Mouse (Mus musculus): Measurements from ENCODE around the gene St6galnac3. TPM values are rescaled to one million over a fixed set of nuclear protein-coding genes. Genes with fewer than 3 reads are reported as not detected.
"Not testable (repeated sequence)": the region's sequence is repeated elsewhere in the genome, so short reads cannot be mapped to it uniquely, and the experiment has no call there.

St6galnac3 gene
- 1.4 and 2.3 TPM in 2 replicates for polyA plus RNA-seq (2012; rRNA removed)

DNA sequence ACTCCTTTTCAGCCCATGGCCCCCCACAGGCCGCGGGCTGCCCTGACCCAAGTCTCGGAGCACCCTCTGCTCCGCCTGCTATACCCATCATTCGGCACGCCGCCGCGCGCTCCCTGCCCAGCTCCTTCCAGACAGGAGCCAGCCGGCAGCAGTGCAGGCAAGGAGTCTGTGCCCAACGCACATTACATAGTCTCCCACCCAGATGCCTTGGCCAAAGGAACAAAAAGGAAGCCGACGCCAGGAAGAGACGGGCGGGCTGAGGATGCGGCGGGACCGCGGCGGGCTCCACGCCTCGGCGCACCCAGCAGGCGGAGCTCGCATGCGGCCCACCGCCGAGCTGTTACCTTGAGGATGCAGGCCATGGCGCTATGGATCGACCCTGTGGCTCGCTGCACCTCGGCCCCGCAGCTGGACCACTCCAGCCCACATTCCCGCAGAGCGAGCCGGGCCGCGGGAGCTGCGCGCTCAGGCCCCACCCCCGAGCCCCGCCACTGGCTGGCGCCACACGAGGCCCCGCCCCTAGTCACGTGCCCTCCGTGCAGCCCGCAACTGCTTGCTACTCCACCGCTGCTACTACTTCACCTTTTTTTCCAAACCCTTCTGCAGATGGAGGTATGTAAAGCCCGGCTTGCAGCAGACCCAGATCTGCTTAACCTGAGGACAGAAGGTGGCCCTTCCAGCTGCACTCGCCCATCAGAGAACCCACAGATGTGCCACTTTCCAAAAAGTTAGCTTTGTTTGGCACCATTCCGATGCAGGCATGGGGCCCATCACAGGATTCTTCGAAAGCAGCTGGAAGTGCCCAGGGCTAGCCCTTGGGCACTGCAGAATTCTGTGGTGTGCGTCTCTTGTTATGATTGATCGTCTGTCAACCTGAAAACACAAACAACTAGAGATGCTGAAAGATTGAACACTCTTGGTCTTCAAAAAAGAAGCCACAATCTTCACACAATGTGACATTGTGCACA is at the start of gene St6galnac3:
Gene St6galnac3, minus strand, starts transcription at position 474 of the 968 bp plus-strand sequence.
- DNase-seq (ENCODE audit: low read depth) = no peak

DNA sequence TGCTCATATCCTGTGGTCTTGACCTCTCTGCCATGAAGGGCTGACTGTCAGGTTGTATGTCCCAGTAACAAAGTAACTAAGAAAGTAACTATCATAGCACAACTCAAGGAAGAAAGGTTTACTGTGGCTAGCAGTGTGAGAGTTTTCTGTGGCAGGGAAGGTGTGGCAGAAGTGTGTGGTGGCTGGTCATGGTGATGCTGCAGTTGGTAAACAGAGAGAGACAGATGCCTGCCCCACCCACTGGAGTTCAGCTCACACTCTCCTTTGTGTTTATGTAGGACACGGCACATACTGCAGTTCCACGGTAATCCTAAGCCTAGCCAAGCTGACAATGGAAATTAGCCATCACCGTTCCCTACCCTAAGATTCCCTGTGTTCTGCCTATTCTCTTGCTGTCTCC is 49.6 kb upstream of the St6galnac3 start:
- no peak for DNase-seq (ENCODE audit: low read depth)

DNA sequence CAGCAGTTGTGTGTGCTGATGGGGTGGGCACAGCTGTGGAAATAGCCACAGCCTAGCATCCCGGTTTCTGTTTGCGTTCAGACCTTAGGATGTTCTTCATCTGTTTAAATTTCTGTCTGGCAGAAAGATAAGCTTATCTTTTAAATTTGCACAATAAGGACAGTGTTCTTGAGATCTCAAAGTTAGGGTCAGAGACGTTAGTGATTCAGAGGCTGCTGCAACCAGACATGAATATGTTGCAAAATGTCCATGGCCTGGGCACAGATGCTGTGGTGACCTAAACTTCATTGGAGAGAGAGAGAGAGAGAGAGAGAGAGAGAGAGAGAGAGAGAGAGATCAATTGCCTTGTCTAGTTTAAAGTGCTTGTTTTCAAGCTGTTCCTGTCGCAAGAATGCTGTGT is 46.5 kb upstream of the St6galnac3 start:
- DNase-seq (ENCODE audit: low read depth) = no peak

DNA sequence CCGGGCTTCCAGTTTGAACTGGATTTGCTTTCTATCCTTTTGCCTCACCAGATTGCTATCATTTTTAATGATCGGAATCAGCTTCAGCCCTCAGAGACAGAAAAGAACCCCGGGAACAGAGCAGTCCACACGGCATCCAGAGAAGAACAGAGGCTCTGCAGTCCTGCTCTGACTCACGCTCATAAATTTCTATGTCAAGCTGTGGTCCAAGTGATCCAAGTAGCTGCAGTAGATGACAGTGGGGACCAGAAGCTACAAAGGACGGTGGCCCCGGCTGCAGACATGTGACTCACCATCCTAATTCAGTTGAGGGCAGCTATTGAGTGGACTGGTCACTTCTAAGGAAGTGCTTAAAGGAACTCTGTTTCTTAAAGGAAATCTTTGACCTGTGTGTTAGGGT is 45.6 kb upstream of the St6galnac3 start:
- DNase-seq (ENCODE audit: low read depth) = no peak

DNA sequence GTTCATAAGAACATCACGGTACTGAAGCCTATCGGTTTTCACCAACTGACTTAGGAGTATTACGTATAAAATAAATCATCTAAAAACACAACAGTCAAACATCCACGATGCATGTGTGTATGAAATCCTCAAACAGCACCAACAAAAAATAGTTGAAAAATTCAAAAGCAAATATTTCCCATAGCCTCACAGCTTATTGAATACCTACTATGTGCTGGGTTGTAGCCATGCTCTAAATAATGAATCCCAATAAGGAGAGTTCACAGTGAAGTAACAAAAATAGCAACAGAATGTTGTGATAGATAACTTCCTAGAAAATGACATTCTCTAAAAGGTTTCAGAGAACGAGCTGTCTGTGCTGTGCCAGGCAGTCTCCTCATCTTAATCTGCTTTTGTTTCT is 44.2 kb upstream of the St6galnac3 start:
- no peak for DNase-seq (ENCODE audit: low read depth)

DNA sequence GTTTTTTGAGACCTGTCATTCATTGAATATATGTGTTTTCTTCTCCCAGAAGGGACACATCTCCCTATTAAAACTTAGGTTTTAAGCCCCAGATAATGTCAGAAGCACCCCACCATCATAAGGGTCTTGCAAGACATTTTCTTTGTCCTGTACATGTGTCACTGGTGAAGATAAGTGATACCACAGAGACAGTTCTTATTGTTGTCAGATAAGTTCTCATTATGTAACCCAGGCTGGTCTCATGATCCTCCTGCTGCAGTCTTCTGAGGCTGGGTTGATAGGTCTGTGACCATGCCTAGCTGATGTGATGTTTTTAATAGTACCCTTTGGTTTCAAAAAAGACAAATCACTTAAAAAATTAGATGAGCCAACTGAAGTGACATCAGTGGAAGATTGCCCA is 40.2 kb upstream of the St6galnac3 start:
- no peak for DNase-seq (ENCODE audit: low read depth)

DNA sequence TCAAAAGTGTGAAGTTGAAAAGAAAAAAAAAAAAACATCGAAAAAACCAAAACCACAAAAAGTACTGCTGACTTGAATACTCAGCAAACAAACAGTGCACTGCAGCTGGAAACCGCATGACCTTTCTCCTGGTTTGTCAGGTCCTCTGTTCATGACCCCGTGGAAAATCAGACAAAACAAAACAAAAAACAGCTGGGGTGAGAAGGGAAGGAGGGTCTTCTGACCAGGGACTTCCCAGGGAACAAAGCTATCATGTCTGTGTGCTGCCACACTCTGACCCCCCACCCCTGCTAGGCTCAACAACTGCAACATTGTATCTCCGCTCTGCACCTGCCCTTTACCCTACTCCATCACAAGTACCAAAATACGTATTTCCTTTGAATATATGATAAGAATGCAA is 39.8 kb upstream of the St6galnac3 start:
- no peak for DNase-seq (ENCODE audit: low read depth)

DNA sequence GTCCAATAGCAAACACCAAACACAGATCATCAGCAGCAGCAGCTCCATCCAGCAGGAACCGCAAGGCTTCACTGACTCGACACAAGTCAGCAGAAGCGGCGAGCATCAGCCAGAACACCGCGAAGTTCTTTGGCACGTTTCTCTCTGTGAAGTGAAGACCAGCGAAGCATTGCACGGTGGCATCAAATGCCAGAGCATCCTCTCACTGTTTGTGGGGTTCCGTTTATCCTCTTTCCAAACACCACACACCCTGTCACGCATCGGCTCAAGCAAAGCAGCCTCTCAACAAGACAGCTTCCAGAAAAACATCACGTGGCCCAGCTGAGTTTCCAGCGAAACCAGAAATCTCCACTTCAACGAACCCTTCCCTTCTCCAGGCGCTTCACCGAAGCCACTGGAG is 36.2 kb upstream of the St6galnac3 start:
- no peak for DNase-seq (ENCODE audit: low read depth)

DNA sequence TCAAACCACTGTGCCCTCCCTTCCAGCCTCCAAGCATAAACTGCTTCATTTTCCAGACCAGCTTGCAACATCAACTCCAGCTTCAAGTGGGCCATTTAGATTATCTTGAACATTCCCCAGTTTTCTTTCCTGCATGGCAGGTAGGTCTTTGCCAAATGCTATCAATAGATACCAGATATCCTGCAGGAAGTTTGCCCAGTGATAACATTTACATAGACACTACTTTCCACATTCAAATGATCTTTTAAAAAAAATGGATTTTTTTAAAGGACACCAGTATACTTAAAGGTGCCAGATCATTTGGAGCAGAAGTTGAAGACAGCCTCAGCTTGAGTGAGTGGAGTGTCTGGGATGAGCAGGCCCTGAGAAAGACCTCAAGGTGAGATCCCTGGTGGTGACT is 34.3 kb upstream of the St6galnac3 start:
- no peak for DNase-seq (ENCODE audit: low read depth)

DNA sequence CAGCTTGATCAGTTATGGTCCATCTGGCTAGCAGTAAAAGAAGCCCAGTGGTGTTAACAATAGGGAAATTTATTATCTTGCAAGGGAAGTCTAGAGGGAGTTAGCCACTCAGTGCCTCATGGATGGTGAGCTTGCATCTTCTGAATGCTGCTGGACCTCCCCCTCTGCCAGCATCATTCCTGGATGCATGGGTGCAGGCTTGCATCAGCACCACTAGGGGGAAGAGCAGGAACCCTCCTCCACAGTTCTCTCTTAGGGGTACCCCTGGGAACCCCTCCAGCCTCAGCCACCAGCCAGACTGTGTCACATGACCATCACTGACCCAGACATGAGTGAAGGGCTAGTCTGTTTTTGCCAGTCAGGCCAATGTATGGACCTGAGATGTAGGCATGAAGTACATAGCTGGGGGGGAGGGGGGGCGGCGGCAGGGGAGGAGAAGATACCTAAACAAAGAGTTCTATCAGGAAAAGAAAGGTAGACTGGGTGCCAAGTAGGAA is 31.6 kb upstream of the St6galnac3 start:
- DNase-seq (ENCODE audit: low read depth) = no peak

DNA sequence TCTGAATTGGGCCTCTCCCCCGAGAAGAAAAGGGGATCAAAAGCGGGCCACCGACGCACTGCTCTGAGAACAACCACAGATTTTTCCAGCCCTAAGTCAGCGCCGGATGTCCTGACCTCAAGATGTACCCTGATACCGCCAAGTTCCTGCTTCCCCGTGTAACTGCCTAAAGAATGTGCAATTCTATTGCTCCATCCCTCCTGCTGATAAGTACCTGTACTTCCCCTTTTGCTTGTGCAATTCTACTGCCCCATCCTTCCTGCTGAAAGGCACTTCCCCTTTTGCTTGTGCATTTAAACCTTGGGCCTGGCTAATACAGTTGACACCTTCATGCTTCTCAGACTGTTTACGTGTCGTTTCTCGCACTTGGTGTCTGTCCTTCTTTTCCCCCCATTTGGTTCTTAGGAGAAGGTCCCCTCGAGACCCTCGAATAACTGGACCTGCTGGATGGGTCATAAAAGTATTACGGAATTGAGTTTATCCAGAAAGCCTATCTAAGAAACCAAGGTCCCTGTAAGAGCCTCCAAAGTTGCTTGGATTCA is 30.9 kb upstream of the St6galnac3 start:
- DNase-seq (ENCODE audit: low read depth) = not testable (repeated sequence)

DNA sequence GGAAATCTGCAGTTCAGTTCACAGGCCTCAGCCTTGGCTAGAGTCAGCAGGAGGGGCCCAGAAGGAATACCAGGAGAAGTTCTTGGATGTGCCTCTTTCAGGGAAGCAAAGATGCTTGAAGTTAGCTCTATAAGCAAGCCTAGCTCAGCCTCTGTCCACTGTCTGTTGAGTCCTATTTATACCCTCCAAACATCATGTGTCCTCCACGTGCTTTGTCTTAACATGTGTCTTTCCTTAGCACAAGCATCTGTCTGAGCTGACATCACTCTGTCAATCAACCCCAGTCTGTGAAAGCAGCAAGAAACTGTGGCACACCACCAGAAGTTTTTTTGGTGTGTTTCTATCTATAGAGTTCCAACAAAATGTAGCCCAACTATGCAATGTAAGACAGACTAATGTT is 26.5 kb upstream of the St6galnac3 start:
- DNase-seq (ENCODE audit: low read depth) = no peak

DNA sequence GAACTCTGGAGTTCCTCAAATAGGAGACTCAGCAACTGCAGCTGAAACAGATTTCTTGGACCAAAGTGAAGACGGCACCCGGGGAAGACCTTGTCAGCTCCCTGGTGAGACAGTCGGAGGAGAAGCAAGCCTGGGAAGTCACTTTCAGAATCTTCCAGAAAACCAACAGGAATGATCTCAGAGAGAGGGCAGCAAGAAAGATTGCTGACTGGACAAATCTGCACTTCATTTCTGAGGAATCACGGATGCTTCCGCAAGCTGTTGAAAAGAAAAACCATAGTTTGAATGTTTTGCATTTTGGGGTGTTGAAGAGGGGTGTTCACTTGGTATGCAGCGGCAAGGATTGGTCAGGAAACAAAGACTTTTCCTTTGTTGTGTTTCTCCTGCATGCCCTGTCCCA is 24.4 kb upstream of the St6galnac3 start:
- DNase-seq (ENCODE audit: low read depth) = no peak

DNA sequence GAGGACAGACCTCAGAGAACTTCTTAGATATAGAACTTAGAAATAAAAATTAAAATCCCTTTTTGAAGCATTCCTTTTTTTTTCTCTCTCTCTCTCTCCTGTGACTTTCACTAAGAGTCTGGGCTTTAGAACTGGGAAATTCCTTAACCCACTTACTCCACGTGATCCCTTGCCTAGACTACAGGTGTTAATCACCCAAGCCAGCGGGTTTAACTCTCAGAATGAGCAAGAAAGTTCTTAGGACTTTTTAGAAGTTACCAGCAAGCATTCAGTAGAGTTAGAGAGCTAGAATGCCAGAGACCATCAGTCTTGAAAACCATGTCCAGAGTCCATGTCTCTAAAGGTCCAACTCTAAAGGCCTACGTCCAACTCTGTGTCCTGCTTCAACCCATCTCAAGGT is 23.3 kb upstream of the St6galnac3 start:
- DNase-seq (ENCODE audit: low read depth) = no peak

DNA sequence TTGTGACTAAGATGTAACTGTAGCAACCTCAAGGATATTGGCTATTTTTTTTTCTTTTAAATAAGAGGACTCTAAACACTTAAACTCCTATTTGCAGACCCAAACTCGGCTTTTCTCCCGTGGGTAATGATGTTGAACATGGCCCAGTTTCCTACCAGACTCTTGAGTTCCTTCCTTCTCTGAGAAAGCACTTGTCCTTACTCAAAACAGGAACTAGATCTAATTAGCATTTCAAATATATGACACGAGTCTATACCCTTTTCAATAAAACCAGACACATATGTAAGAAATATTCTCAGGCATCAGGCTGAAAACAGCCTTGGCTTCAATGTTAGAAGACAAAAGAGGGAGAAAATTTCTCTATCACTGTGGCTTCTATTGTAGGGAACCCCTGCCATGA is 20.1 kb upstream of the St6galnac3 start:
- no peak for DNase-seq (ENCODE audit: low read depth)

DNA sequence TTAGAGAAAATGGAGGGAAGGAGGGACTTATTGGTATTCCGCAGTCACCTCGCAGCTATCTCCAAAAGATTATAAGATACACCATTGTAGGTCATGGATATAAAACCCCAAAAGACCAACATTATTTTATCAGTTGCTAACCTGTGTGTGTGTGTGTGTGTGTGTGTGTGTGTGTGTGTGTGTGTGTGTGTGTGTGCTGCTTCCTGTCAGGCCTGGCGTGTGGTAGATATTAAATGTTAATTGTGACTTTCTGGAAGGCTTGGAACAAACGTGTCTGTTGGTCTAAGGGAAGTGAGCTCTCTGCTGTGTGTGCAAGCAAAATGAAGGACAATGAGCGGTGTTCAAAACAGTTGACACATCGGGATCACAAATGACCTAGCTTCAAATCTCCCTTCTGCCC is 19.5 kb upstream of the St6galnac3 start:
- DNase-seq (ENCODE audit: low read depth) = no peak

DNA sequence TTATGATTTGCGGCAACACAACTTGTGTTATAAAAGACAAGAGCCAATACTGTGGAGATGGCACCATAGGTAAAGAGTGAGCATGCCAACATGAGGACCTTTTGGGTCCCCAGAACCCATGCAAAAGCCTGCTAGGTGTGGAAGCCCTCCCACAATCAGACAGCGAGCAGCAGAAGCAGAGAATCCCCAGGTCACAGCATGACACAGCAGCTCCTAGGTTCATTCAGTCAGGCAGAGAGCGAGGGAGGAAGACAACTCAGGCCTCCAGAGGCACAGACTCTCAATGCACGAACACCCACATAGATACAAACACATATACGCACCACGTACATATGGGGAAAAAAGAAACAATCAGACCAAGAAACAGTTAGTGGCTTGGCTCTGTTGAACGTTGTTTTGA is 16.8 kb upstream of the St6galnac3 start:
- no peak for DNase-seq (ENCODE audit: low read depth)

DNA sequence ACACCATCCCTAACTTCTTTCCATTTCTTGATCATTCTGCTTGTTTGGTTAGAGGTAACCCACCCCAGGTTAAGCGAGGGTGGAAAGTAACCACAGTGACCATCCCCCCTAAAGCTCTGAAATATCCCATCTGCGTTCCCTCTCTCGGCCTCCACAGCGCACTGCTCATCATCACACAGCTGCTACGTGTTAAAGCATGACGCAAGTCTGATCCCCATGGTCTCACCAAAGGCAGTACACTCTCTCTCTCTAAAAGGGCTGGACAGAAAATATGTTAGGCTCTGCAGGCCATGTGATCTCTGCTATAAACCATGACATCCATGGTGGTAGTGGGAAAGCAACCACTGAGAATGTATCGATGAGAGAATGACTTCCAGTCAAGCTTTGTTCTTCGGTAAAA is 14.4 kb upstream of the St6galnac3 start:
- no peak for DNase-seq (ENCODE audit: low read depth)

DNA sequence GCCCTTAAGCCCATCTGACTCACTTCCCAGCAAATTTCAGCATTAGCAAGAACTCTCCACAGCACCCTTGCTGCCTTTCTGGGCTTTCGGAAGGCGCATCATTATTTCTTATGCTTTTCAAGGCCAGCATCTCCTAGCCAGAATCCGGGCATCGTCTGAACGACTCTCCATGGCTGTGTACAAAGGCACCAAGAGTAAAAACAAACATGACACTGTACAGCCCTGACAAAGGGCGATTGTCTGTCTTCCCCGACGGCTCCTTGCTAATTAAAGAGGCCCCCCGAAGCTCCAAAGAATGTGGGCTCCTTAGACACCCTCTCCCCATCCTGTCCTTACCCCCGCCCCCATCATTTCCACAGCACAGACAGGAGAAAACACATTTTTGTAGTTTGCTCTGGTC is 13.4 kb upstream of the St6galnac3 start:
- no peak for DNase-seq (ENCODE audit: low read depth)

DNA sequence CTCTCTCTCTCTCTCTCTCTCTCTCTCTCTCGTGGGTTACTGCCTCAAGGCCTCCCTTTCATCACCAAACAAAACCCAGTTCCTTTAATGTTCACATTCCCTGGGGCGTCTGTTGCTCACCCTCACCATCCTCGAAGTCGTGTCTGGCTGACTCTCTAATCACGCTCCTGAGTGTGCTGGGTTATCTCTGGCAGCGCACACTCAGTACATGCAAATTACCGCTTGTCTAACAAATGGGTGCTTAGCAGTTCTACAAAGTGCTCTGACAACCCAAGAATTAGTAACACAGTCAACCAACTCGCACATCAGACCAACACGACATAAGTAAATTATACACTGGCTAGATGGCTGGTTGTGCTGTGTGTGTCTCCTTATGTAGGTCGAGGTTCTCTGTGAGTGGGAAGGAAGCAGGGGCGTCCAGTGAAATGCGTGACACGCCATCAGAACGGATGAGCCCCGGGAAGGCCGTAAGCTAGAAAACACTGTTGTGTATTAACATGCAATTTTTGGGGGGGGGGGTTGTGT is 11.8 kb upstream of the St6galnac3 start:
- no peak for DNase-seq (ENCODE audit: low read depth)

DNA sequence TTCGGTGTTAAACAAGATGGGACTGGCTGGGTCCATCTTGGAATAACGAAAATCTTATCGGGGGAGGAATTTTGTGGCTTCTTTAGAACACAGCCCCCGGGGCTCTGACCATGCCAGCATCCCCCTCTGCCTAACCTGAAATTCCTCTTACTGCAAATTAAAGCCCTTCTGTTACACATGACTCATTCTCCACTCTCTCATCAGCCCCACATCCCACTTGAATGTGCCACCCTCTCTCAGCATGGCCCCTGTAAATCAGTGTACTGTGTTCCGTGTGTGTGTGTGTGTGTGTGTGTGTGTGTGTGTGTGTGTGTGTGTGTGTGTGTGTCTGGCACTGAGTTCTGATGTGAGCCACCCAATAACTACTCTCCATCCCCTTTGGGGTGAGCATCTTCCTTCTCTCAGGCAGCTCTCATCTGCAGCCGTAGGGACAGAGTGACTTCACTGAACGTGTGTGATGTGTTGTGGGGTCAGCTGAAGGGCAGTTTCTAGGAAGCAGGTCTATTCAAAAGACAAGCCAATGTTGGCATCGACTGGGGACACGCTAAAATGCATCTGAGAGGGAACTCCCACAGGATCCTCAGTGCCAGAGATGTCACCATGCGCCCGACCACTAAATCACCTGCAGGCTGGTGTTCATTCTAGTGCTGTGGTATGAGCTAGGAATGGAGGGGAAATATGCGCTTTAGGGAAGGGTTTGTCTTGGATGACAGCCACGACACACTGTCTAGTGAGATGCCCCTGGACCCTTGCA is 11.0 kb upstream of the St6galnac3 start:
- no peak for DNase-seq (ENCODE audit: low read depth)

DNA sequence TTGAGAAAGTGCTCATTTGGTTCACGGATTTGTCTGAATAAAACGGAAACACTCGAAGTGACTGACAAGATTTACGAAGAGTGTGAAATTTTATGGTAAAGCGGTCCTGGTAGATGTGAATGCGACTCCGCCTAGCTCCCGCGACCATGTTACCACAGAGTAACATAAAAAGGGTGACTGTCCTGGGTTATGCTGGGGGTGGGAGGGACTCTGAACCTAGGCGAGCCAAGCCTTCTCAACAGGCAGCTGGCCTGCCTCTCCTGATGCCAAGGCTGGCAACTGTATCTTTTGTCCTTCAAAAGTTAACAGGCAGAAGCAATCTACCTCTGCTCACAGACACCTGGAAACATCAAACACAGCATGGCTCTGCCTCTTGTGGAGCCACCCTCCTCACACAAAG is 9.8 kb upstream of the St6galnac3 start:
- DNase-seq (ENCODE audit: low read depth) = no peak
